In the genomic region with DNA sequence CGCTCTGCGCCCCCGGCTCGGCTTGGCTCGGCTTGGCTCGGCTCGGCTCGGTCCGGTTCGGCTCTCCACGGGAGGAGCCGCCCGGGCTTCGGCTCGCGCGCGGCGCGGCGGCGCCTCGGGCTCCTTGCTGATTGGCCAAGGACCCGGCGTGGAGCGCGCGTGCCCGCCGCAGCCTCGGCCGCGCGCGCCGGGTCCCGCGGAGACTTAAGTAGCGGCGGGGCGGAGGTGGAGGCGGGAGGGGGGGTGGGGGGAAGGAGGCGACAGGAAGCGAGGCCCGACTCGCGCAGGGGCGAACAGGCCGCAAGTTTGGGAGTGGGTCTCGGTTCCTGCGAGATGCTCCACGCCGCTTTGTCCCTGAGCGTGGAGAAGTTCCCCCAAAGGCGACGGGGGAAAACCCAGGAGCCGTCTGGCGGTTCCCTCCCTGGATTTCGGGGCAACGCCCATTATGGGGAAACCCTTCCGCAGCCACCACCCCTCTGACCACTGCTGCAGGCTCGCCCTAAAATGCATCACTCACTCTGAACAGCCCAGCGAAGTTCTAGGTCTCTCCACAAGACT, we compare ENCODE assay signal across 8 mouse cellular contexts. TPM values are rescaled to one million over a fixed set of nuclear protein-coding genes. Genes with fewer than 3 reads are reported as not detected.
A peak's percentile ranks its signal among the peaks of the same experiment; 100 is the strongest.
DNase-seq lines count a peak whose midpoint lies in the region; ATAC-seq and TF ChIP-seq lines count a peak whose summit lies in the region.

A gene (minus strand): TSS at position 133 of the 558 bp plus-strand sequence.

- no peak for TF ChIP-seq POLR2A in ES-Bruce4 (IDR thresholded peaks at IDR 0.05; ENCODE audit: insufficient read depth, low read length)

- TF ChIP-seq CTCF in ES-Bruce4 (IDR thresholded peaks at IDR 0.05; ENCODE audit: low read depth, low read length): no peak
- no peak for TF ChIP-seq CTCF in heart, postnatal 0 days (IDR thresholded peaks at IDR 0.05; ENCODE audit: low read depth)

- peaks cover 3% of the 10 kb centered on the region for H3K4me1 ChIP-seq in ES-Bruce4 (ENCODE audit: control insufficient read depth, insufficient read depth, low read length)
- peaks cover 18% of the 10 kb centered on the region for H3K4me1 ChIP-seq in forebrain, embryonic 13.5 days
- H3K4me1 ChIP-seq in heart, postnatal 0 days (ENCODE audit: control insufficient read depth, insufficient read depth): peaks cover 6% of the 10 kb centered on the region; the same call in 1 of the 2 replicates
- no peaks in the 10 kb centered on the region; the same call in 1 of the 2 replicates for H3K4me1 ChIP-seq in neural tube, embryonic 14.5 days (ENCODE audit: control insufficient read depth, insufficient read depth, low read length)

- peak within 1 kb of the TSS; percentile 96 for H3K4me2 ChIP-seq in forebrain, embryonic 13.5 days
- H3K4me2 ChIP-seq in heart, postnatal 0 days (ENCODE audit: low read depth, low read length): peak within 1 kb of the TSS; percentile 100
- H3K4me2 ChIP-seq in neural tube, embryonic 14.5 days (ENCODE audit: low read depth, low read length): peak within 1 kb of the TSS; percentile 89

- no peak within 1 kb of the TSS for H3K27ac ChIP-seq in ES-Bruce4 (ENCODE audit: insufficient read depth, low read length)
- peak within 1 kb of the TSS; percentile 25 for H3K27ac ChIP-seq in forebrain, embryonic 13.5 days
- peak within 1 kb of the TSS; percentile 81 for H3K27ac ChIP-seq in heart, postnatal 0 days (ENCODE audit: low read depth)
- peak within 1 kb of the TSS; percentile 52 for H3K27ac ChIP-seq in neural tube, embryonic 14.5 days (ENCODE audit: low read depth, low read length)

- H3K36me3 ChIP-seq in ES-Bruce4 (ENCODE audit: control insufficient read depth, insufficient read depth, low read length, poor library complexity, severe bottlenecking): no peaks in the 10 kb centered on the region
- no peaks in the 10 kb centered on the region for H3K36me3 ChIP-seq in forebrain, embryonic 13.5 days (ENCODE audit: poor library complexity, severe bottlenecking)
- H3K36me3 ChIP-seq in heart, postnatal 0 days (replicated peaks; ENCODE audit: control insufficient read depth, insufficient read depth, low read length): no peaks in the 10 kb centered on the region
- H3K36me3 ChIP-seq in neural tube, embryonic 14.5 days (ENCODE audit: control insufficient read depth, insufficient read depth, low read length): no peaks in the 10 kb centered on the region

- no peak for TF ChIP-seq EP300 in ES-Bruce4 (IDR thresholded peaks at IDR 0.05; ENCODE audit: insufficient read depth, low read depth, low read length)
- no peak for TF ChIP-seq EP300 in heart, postnatal 0 days (IDR thresholded peaks at IDR 0.05; ENCODE audit: low read depth)

- WGBS in forebrain, embryonic 13.5 days: 0% methylated on average over 33 of the region's 63 CpGs
- WGBS in heart, postnatal 0 days: under 1% methylated on average over 52 of the region's 63 CpGs
- under 1% methylated on average over 51 of the region's 63 CpGs for WGBS in neural tube, embryonic 14.5 days

- DNase-seq in heart, postnatal 0 days (ENCODE audit: low spot score): peak; percentile 83
- DNase-seq in kidney, postnatal 36 days: peak; percentile 88 to 93
- peak; percentile 81 to 86 for DNase-seq in lung, adult 18-20 months
- DNase-seq in testis, postnatal 10 days (ENCODE audit: low spot score): peak; percentile 89

- peak within 1 kb of the TSS; percentile 93 for H3K9ac ChIP-seq in ES-Bruce4 (ENCODE audit: low read depth, poor library complexity, severe bottlenecking)
- peak within 1 kb of the TSS; percentile 88 for H3K9ac ChIP-seq in forebrain, embryonic 13.5 days
- H3K9ac ChIP-seq in heart, postnatal 0 days (replicated peaks; ENCODE audit: low read depth, low read length): peak within 1 kb of the TSS; percentile 92
- peak within 1 kb of the TSS; percentile 90 for H3K9ac ChIP-seq in neural tube, embryonic 14.5 days (replicated peaks; ENCODE audit: low read depth, low read length)

- ATAC-seq in cerebellum, adult (ENCODE audit: insufficient number of reproducible peaks, low FRiP score, low TSS enrichment): peak; percentile 83; the same call in 1 of the 2 replicates
- ATAC-seq in forebrain, embryonic 13.5 days: peak; percentile 88
- peak; percentile 81 for ATAC-seq in heart, postnatal 0 days (ENCODE audit: insufficient read depth, low read depth)
- ATAC-seq in neural tube, embryonic 14.5 days (ENCODE audit: low read depth): peak; percentile 87

- H3K9me3 ChIP-seq in ES-Bruce4 (replicated peaks; ENCODE audit: control insufficient read depth, insufficient read depth, low read length, poor library complexity, severe bottlenecking): no peaks in the 10 kb centered on the region
- H3K9me3 ChIP-seq in forebrain, embryonic 13.5 days (replicated peaks): no peaks in the 10 kb centered on the region
- H3K9me3 ChIP-seq in heart, postnatal 0 days (replicated peaks; ENCODE audit: control insufficient read depth, low read length): no peaks in the 10 kb centered on the region
- H3K9me3 ChIP-seq in neural tube, embryonic 14.5 days (ENCODE audit: control insufficient read depth, low read length): no peaks in the 10 kb centered on the region

- peak within 1 kb of the TSS; percentile 93 for H3K4me3 ChIP-seq in ES-Bruce4 (ENCODE audit: low read depth, low read length)
- peak within 1 kb of the TSS; percentile 83 for H3K4me3 ChIP-seq in forebrain, embryonic 13.5 days
- peak within 1 kb of the TSS; percentile 94 for H3K4me3 ChIP-seq in heart, postnatal 0 days (ENCODE audit: low read depth, low read length)
- peak within 1 kb of the TSS; percentile 86 for H3K4me3 ChIP-seq in neural tube, embryonic 14.5 days (ENCODE audit: low read depth, low read length)

- 0 out of 2 replicates have a peak, but pooled peaks cover 2% of the 10 kb centered on the region for H3K27me3 ChIP-seq in ES-Bruce4 (ENCODE audit: control insufficient read depth, insufficient read depth, low read length, poor library complexity, severe bottlenecking)
- no peaks in the 10 kb centered on the region for H3K27me3 ChIP-seq in forebrain, embryonic 13.5 days
- H3K27me3 ChIP-seq in heart, postnatal 0 days (ENCODE audit: control insufficient read depth, insufficient read depth, low read length): no peaks in the 10 kb centered on the region
- H3K27me3 ChIP-seq in neural tube, embryonic 14.5 days (ENCODE audit: control insufficient read depth, insufficient read depth, low read length): no peaks in the 10 kb centered on the region

RNA-seq across cellular contexts. Expression of the gene that starts here (rescaled TPM):
- polyA plus RNA-seq in ES-Bruce4 (2011; ENCODE audit: insufficient read depth, insufficient read length, low read depth, missing spikeins): 24.4 and 26.2 TPM in 2 replicates
- polyA plus RNA-seq in forebrain, embryonic 13.5 days (2015; fragmentation: Nextera tagmentation; extraction: Ambion mirVana): 40.0 and 41.1 TPM in 2 replicates
- total RNA-seq in heart, postnatal 0 days (2014; rRNA removed; ENCODE audit: low replicate concordance): 9.3 and 24.0 TPM in 2 replicates
- polyA plus RNA-seq in heart, postnatal 0 days (2015; fragmentation: Nextera tagmentation; extraction: Ambion mirVana): 11.7 and 13.0 TPM in 2 replicates
- polyA plus RNA-seq in neural tube, embryonic 14.5 days (2014; fragmentation: Nextera tagmentation; extraction: Ambion mirVana): 61.8 and 62.7 TPM in 2 replicates
